Mouse (Mus musculus): ENCODE data around the gene Tmem237. TPM values are rescaled to one million over a fixed set of nuclear protein-coding genes. Genes with fewer than 3 reads are reported as not detected.

The Tmem237 gene
- polyA plus RNA-seq, 1 experiment = 24.5 TPM

DNA sequence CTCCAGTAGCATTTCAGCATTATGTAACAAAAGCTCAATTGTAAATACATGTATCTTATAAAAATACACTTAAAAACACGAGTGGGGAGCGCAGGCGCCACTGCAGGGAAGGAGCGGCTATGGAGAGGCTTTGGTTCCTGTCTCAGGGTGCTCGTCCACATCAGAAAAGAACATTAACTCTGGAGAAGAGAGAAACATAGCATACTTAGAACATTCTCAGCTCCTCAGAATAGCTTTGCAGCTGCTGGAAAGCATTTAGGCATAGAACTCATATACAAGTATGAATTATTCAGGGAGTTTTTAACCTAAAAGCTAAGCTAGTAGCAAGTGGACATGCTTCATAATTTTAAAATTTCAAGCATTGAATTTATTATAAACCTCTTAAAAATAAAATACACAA lies 19.2 kb downstream of the Tmem237 start:
- no peak for DNase-seq (ENCODE audit: low spot score)

DNA sequence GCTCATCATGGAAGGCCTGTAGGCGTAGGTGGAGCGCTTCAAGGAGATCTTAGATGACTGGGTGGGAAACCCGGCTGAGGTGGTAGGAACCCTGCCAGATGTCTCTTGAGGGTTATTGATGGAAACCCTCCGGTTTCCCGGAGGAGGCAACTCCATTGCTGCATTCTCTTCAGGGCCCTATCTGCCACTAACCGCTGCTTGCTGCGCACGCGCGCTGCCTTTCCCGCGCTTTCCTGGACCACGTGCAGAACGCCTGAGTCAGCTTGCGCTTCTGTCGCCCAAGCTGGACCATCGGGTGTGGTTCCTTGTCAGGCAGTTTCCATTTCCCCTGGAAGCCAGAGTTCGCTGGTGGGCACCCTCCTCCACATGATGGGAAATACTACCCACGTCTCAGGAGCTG lies 25.5 kb downstream of the Tmem237 start, which contains the start of gene C2cd6:
C2cd6 (minus strand) TSS at position 196 of the 400 bp plus-strand sequence.
- no peak for DNase-seq (ENCODE audit: low spot score)

GRCm38 (mm10) chr1:59070867-59071266 lies 49.3 kb downstream of the Tmem237 start:
- no peak for DNase-seq (ENCODE audit: low spot score)

DNA sequence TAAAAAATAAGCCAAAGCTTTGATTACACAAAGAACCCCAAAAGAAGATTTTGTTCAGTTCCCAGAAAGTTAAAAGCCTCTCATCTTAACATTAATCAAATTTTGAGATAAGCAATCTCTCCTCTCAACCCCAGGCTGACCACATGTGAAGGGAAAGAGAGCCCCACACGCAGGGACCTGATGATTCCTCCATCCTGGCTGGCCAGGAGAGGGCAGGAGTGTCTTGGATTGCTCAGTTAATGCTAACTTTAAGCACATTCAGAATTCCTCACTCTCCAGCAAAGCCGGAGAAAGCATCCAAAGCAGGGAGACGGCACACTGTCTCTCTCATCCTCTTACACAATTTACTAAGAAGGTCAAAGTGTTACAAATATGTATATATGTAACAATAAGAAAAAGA lies 52.2 kb downstream of the Tmem237 start:
- no peak for DNase-seq (ENCODE audit: low spot score)

DNA sequence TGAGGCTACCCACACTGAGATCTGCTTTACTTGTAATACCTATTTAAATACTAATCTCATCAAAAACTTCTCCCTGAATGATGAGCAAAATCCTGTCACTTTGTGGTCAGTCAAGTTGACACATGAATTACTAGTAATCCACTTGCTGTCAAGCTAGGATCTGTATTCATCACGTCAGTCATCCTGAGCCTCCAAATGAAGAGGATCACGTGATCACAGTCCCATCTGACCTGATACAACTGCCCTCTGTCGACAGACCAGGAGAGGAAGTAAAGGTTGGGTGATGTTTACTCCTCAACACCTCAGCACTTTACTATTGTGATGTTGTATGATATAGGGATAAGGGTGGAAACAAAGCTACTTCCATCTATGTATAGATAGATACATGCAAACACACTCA lies 56.5 kb downstream of the Tmem237 start:
- DNase-seq (ENCODE audit: low spot score) = no peak

DNA sequence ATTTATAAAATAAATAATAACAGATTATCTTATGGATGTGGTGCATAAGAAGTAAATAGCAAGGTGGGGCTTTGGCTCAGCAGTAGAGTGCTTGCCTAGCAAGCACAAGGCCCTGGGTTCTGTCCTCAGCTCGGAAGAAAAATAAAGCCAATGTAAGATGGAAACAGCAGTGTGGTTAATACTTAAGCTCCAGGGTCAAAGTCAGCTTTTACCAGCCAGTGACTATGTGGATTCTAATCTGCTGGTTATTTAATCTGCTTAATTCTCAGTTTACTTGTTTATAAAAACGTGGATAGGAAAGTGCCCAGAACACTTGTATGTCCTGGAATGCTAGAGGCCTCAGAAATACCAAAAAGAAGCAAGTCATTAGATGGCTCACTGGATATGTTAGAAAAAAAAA lies 63.3 kb downstream of the Tmem237 start:
- DNase-seq (ENCODE audit: low spot score) = no peak

DNA sequence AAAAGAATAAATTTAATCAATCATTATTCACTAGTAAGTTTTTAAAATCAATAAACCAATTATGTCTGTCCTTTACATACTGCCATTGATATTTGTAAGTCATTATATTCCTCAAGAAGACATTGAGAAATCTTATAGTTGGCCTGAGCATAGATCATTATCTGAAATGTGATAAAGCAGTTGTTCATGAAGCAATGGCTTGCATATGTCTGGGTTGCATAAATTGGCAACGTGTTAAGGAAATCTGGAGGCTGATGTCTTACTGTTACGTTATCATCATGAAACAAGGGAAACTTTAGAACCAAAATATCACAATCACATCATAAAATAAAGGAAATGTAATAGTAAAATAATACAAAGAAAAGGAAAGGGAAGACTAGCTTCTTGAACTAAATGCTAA lies 68.9 kb downstream of the Tmem237 start:
- no peak for DNase-seq (ENCODE audit: low spot score)

Other genes with a start within 250 kb of the Tmem237 start
- gene Trak2, start 147.0 kb downstream of the Tmem237 start, polyA plus RNA-seq (2012; rRNA removed) = 14.2 and 19.8 TPM in 2 replicates
- 11.9 and 12.6 TPM in 2 replicates for gene Stradb, start 146.9 kb downstream of the Tmem237 start, polyA plus RNA-seq (2012; rRNA removed)
- gene C2cd6, start 25.5 kb downstream of the Tmem237 start, polyA plus RNA-seq (2012; rRNA removed) = not detected in 2 replicates
- 0.74 and 0.95 TPM in 2 replicates for gene Mpp4, start 43.0 kb upstream of the Tmem237 start, polyA plus RNA-seq (2012; rRNA removed)
- gene Als2, start 116.8 kb upstream of the Tmem237 start, polyA plus RNA-seq (2012; rRNA removed) = 5.8 and 6.8 TPM in 2 replicates
- 1.9 and 2.2 TPM in 2 replicates for gene Cdk15, start 136.5 kb upstream of the Tmem237 start, polyA plus RNA-seq (2012; rRNA removed)

Measured in urinary bladder, adult 2 months (tissue).